Mouse (Mus musculus): ENCODE measurements around the gene Camkmt.

The Camkmt gene

DNA sequence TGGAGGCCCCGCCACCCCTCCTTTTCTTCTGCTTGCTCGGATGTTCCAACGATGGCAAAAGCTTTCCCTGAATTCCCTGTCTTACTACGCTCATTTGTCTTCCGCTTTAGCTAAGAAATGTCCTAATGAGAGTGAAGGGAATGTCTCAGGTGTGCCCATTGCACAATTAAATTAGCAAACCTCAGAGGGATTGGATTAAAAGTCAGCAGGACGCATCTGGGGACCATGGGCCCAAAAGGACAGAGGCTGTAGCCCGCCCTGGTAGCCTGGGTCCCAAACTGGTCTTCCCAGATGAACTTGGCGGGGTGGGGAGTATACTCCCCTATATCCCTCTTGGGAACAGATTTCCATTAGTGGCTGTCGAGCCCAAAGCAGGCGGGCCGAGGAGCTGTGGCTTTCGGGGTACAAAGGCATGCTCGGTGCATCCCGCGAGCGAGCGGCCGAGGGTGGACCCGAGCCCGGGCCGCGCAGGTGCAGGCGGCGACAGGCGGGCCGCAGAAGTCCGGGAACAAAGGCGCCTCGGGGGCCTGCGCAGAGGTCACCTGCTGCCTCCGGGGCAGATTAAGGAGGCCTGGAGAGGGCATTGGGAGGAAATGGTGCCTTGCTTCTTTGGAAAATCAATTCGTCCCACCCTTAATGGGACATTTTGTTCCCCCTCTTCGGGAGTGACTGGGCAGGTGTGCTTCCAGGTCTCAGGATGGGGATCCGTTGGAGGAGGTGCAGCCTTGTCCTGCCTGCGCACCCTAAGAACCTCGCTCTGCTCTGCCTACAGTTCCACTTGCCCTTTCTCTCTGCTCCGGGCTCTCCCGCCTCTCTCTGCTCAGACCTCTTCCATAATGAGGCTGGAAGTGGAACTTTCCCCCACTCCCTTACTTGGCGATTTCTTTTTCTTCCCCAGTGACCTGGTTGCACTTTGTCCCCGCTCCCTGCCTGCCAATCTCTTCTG lies 374.4 kb downstream of the Camkmt start:
- DNase-seq, result no peak

DNA sequence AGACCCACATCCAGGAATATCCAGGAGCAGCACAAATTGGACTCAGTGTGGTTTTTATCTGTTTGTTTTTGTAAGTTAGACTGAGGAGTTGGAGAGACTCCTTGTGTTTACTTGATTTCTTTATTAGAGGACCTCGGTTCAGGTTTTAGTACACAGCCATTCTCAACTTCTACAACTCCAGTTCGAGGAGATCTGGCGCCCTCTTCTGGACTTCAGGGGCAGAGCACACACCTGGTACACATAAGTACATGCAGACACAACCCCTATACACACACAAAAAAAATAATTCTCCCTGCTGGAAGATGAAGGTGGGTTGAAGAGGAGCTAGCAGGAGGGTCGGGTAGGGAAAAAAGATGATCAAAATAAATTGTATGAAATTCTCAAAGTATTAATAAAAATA lies 379.4 kb downstream of the Camkmt start:
- no peak for DNase-seq

DNA sequence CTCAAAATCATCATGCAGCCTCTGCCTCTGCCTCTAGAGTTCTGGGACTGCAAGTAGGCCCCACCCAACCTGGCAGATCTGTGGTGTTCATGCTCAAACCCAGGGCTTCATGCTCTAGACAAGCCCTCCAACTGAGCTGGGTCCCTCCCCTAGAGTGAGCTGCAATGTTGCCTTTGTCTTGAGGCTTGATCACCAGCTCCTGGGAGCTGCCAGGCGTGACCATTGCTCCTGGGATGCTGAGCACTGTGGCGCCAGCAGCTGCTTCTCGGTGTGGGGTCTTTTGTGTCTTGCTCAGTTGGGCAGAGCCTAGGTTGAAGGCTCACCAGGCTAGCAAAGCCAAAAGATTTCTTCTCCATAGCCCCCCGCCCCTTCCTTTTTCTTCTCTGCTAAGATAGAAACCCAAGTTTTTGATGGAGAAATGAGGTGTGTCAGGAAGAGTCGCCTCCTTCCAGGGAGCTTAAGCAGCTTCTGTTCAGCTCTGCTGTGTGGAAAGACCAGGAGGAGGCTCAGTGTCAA lies 382.4 kb downstream of the Camkmt start:
- DNase-seq, result no peak

DNA sequence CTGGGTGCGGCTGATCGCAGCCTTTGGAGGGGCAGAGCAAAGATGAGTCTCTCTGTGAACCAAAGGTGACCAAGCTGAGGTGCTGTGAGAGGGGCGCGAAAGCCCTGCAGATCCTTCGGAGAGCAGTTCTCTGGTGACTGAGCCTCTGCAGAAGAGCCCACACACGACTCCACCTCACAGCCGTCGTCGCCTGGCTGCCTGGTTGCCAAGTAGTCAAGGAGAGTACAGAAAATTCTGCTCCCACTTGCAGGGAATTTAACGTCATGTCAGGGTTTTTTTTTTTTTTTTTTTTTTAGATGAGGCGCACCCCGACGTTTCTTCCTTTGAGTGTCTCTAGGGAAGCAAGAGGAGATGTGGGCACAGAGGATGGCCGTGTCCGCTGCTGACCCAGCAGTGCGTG lies 382.9 kb downstream of the Camkmt start:
- no peak for DNase-seq

DNA sequence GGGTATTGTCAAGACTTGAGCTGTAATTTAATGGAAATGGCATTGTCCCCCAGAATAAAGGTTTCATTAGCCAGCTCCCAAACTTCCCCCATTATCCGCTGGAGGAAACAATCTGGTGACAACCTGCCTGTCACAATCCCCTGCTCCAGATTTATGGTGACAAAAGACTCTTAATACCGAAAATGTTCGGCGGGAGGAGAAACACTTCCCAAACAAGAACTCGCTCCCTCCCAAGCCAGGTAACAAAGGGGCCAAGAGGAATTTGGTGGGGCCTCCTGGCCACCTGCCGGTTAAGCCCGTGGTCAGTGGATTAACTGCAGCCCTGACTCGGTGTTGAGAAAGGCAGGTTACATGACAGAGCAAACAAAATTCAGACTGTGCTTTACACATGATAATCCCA lies 383.5 kb downstream of the Camkmt start:
- no peak for DNase-seq

DNA sequence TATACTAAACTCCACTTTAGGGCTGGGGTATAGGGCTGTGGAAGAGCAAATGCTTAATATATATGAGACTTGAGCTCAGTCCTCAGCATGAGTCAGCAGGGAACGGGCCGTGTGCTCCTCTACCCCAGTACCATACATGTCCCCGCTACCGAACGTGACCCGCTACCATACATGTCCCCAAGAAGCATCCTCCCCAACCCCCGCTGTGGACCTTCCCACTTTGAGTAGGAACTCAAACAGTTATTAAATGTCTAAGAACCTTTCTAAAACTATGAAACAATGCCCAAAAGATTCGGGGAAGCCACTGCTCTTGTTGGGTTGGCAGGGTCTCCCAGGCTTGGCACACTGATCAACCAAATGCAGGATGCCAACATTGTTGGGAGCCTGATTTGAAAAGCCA lies 390.9 kb downstream of the Camkmt start:
- DNase-seq, result no peak

DNA sequence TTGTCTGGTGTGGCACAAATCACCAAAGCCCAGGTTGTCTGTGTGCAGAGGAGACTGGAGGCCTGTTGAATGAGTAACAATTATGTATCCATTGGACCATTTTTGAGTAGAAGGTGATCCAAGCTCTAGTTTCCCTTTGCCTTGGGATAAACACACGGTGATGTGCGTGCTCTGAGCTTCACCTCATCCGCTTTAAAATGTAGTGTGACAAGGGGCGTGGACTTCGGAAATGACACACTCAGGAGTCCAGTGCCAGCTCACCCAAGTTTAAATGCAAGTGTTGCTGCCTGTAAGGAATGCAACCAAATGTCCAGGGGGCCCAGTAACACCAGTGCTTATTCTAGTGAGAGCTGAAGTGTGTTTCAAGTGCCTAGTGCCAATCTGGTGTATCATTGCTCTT lies 392.7 kb downstream of the Camkmt start:
- no peak for DNase-seq

DNA sequence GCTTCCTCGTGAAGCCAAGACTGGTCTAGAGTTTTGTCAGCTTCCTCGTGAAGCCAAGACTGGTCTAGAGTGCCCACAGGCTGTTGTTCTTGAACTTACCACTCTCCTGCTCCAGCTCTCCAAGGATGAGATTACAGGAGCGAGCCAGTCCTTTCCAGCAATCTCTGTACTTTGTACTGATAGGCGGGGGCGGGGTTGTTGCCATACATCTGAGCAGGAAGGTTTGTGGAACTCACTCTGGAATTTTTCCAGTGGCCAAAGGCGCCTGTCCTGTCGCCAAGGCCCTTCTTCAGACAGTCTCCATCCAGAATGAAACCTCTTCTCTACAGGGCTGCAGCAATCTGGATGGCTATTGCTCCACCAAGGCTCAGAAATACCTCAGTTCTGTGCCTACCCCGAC lies 393.7 kb downstream of the Camkmt start:
- DNase-seq, result no peak

DNA sequence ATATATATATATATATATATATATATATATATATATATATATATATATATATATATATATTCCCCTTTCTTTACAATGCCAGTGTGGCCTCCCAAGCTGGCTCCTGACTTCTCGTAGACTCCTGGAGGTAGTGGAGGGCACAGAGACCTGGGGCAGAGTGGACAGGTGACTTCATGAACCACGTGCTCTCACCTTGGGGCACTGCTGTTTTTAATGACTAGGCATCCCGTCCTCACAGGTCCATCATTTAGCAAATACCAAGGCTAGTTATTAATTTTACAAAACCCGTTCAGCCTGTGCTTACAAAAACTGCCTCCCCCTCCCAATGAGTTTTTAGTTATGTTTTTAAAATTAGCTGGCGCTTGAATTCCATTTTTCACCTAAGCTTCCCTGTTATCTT lies 394.2 kb downstream of the Camkmt start:
- no peak for DNase-seq

DNA sequence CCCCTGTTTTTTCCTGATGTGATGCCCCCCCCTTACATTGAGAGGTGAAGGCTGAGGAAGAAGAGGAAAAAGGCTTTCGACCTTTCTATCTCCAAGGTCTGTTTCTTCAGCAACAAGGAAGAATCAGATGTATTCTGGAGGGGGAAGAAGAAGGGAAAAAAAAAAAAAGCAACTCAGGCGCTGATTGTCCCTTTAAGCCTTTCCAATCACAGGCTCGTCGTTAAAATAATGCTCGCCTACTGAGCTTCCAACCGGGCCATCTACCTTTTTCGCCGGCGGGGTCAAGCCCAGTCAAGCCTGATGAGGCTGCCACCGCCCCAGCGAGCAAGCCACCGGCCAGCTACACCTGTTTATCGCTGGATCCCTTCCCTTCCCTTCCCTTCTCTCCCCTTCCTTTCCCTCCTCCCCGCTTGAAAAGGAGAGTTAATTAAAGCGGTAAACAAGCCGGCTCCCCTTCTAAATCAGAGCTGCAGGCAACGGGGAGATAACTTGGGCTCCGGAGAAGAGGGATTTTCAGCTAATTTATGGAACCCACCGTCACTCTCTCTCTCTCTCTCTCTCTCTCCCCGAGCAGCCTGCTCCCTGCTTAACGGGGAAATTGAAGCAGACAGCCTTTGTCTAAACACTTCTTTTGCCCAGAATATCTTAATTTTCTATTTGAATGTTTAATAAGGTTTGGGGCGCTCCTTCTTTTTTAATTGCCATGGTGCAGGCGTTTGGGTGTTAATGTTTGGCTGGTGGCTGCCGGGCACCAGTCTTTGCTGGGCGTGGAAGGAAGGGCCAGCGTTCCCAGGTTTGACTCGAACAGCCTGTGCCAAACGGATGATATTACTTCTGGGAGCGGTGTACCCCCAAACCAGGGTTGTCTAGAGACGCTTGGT lies 395.0 kb downstream of the Camkmt start:
- no peak for DNase-seq

DNA sequence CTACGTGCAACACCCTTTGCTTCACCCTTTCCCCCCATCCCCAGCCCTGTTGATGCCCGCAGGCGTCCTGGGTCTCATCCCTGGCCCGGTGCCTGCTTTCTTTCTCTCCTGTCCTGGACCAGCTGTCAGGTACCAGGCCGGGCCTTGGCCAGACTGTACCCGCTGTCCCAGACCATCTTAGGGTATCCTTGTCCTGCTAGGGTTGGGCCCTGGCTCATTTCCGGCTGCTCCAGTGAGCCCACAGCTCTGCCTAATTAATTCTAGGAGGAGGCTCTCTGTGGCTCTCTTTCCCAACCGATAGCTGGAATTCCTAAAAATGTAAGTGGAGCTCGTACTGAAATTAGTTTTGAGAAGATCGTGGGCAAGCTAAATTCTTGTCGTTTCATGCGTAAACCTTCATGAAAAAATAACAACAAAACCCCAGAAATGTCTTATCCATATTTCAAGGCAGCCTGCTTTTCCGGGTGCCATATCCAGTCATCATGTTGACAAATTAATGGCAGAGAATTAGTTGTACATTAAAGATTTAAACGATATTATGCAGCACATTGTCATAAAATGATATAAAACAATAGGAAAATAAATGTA lies 395.7 kb downstream of the Camkmt start:
- DNase-seq, result no peak

DNA sequence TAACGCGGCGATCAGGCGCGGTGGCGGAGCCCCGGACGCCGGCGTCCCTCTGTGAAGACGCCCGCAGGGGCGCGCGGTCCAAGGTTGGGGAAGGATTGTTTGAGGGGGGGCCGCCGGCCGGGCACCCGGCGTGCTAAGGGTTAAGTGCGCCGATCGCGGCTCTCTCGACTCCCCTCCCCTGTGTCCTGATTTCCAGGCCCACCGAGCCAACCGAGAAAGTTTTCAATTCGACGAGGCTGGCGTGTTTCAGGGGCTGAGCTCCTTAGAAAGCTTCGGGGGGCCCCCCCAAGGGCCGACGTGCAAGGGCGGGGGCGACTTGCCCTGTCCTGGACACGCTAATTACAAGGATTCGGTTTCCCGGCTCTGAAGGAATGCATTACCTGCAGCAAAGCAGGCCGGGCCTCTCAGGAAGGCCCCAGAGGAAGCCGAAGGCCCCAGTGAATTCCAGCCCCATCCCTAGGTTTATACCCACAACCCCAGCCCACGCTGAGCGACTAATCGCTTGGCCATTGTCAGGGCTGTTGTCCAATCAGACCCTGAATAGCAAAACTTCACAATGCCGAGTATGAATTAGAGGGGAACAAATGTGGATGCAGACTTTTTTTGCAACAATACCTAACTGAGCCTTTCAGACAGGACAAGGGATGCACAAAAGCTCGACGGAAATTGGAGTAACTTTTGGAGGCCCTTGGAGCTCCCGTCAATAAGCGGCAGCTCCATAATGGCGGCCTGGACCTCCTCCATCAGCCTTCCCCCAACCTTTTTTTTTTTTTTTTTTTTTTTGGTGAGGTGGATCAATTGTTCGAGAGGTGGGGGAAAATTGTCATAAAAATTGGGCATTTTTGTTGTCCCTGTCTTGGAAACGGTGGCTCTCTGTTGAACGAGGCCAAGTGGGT lies 396.5 kb downstream of the Camkmt start:
- no peak for DNase-seq

DNA sequence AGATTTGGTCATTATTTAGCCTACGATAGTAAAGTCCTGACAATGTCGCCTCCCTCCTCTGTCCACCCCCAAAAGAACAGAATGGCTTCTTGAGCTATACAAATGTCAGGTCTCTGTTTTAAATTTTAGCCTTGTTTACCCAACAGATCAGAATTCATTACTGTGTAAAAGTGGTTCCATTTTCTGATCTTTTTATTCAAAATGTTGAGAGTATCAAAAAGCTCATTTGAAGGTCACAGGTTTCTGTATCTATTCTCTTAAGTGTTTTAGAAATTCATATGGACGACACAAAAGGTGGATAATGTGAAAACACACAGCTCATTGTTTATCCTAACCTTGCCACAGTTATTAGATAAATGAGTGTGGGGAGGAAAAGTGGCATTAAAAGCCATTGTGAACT lies 397.2 kb downstream of the Camkmt start:
- no peak for DNase-seq

DNA sequence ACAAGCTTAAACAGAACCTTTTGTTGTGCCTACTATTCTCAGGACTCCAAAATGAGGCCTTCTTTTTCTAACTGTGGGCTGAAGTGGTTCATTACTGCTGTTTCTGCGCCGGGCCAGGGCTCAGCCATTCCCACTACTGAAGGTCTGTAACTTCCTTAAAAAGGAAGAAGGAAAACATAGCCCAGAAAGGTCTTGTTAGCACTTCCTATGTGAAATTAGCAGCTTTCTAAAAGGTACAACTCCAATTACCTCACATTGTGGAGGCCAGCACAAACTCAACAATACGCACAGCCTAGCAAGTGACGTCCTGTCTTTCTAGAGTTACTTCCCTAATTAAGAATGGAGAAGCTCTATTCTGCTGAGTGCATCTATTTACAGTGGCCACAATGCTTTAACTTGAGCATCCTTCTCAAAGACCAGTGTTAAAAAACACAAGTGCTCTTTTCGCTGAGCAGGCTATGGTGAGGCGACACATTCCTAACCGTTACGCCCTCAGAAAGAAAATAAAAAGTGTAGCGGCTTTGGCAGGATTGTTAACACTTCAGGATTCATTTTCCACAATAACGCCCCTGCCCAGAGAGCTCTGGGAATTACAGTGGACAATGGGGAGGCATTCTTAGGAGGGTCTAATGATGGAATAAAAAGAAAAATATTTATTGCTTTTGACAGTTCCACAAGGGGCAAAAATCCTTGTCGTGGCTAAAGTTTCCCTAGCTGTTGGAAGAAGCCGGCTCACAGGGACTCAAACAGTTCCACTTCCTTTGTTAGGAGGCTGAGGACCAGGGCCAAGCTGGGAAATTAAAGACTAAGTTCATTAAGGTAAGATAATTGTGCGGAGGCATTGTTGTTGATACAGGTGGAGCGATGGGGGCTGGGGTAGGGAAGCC lies 398.5 kb downstream of the Camkmt start:
- no peak for DNase-seq

DNA sequence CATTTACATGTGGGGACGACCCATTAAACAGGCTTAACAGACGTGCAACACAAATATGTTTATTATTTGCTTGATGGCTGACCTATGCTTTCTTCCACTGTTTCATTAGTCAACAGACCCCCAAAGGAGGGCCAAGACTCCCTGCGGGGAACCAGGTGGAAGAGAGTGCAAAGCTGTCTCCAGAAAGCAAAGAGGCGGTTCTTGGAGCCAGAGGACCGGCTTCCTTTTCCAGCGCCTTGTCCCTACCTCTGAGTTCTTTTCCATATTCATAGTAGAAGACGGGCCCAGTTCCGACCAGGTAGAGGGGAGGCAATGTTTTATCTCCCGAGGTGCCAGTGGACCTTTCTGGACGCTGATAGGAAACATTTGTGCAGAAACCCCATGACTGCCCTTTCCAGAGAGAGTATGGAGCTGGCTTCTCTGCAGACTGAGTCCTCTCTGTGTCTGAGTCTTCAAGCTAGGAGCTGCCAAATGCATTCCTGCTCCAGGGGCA lies 399.2 kb downstream of the Camkmt start:
- DNase-seq, result no peak

DNA sequence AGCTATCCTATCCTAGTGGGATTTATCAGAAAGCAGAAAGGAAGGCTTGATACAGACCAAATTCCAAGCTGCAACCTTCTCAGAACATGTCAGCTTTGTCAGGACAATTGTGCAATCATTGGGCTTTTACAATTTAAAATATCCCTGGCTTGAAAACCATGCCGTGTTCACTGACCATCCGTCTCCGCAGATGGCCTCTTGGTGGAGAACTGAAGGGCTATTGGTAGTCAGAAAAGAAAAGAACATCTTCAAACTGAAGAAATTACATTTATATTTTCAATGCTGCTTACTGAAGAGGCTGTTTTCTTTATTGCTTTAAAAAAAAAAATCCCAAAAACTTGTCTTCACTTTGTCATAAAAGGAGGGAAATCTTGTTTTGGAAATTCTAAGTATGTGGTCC lies 401.1 kb downstream of the Camkmt start:
- no peak for DNase-seq

DNA sequence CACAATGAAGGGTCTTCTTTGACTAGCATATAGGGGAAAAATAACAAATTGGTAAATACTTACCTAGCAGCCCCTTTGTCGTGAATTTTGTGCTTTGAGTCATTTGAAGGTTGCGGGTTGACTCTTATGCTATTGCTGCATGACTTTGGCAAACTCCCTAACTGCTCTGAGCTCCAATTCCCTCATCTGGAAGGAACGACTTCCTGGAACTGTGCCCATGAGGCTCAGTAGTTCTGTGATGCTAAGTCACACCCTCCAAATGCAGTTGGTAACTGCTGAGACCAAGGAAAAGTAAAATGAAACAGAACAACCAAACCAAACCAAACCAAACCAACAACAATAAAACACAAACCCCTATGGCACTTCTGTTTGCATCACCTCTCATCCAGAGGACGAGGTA lies 403.2 kb downstream of the Camkmt start:
- DNase-seq, result no peak

DNA sequence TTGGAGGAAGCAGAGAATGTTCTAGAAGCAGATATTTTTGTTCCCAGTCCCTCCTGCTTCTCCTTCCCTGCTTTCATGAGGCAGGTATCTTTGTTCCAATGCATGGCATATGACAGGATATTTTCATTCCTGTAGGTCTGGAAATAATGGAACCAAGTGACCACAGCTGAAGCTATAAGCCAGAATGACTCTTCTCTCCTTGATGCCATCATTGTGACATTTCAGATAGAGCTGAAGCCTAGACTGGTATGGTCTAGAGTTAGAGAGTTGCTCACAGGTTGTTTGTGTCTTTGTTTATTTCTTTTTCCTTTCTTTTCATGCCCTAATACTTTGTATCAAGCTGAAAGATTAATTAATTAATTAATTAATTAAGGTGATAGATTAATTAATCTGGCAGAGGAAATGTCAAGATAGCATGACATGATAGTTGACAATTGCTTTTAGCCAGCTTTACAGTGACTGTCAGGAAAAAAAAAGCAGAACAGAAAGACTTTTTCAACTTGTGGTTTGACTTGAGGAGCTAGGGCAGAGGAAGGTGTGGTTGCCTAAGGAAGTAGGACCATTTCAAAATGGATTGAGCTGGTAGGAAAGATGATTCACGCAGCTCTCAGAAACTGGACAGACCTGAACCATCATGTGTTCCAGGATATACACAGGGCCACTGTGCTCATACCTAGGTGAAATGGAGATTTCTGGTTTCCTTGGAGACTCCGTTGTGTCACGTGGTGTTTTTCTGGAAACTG lies 404.8 kb downstream of the Camkmt start:
- DNase-seq, result no peak

DNA sequence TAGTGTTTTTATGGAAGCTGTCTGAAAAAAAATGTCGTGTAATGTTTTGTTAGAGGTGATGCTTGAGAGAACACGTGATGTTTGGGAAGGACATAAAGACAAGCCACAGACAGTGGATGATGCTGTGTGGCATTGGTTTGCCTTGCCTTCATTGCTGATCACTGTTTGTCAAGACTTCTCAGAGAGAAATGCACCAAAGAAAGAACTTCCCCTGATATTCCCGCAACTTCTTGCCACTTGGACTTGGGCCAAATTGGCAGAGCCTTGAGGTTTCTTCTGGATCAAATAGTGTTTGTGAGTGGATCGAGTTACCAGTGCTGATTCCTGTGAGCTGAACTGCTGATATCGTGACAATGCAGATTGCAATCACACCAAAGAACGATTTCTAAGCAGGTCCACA lies 405.5 kb downstream of the Camkmt start:
- no peak for DNase-seq

DNA sequence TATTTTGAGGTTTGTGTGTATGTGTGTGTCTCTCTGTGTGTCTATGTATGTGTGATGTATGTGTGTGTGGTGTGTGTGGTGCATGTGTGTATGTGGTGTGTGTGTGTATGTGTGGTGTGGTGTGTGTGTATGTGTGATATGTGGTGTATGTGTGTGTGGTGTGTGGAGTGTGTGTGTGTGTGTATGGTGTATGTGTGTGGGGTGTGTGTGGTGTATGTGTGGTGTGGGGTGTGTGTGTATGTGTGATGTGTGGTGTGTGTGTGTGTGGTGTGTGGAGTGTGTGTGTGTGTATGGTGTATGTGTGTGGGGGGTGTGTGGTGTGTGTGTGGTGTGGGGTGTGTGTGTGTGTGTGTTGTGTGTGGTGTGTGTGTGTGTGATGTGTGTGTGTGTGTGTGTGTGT lies 414.5 kb downstream of the Camkmt start:
- no peak for DNase-seq

Data from cerebellum, adult 9-11 months (tissue).